Mouse (Mus musculus): ENCODE results near the gene Zfp787. TPM values are rescaled to one million over a fixed set of nuclear protein-coding genes. Genes with fewer than 3 reads are reported as not detected.
"Not testable (repeated sequence)": the region's sequence is repeated elsewhere in the genome, so short reads cannot be mapped to it uniquely, and the experiment has no call there.

Zfp787 gene
- polyA plus RNA-seq, 1 experiment from 2014 or later, result 27.6 TPM

DNA sequence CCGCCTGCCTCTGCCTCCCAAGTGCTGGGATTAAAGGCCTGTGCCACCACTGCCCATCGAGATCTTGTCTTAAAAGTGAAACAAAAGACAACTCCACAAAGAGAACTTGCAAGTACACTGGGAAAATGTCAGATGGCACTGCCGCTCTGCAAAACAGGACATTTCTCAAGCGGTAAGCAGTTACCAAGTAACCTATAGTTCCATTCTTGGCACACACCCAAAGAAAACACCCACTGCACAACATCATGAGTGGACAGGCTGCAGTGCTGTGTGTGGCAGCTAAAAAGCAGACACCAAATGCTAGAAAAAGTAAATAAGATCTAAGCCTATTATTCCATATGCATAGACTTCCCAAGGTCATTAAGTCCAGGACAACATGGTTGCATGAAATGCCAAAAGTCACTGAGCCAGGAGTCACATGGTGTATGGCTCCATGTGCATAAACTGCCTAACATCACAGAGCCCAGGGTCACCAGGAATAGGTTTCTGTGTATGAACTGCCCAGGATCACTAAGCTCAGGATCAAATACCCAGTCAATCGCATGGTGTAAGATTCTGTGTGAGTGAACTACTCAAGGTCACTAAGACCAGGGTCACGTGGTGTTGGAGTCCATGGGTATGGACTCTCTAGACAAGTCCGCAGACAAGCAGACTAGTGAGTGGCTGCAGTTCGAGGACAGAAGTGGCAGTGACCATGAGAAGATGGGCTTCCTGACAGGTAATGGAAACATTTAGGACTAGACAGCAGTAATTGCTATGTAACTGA, 10.2 kb downstream of the Zfp787 start:
- H3K9me3 ChIP-seq, result no peaks in the 10 kb centered on the region
- no peak overlapping the region for H3K4me2 ChIP-seq (replicated peaks)
- 91% methylated on average over 8 of the region's 8 CpGs for WGBS
- H3K4me3 ChIP-seq (replicated peaks), result no peak overlapping the region
- H3K36me3 ChIP-seq, result peaks cover 13% of the 10 kb centered on the region
- no peak; the same call in 1 of the 2 replicates for ATAC-seq
- no peak overlapping the region for H3K27ac ChIP-seq
- H3K4me1 ChIP-seq (replicated peaks), result peaks cover 21% of the 10 kb centered on the region
- no peaks in the 10 kb centered on the region for H3K27me3 ChIP-seq
- no peak overlapping the region for H3K9ac ChIP-seq (replicated peaks)

DNA sequence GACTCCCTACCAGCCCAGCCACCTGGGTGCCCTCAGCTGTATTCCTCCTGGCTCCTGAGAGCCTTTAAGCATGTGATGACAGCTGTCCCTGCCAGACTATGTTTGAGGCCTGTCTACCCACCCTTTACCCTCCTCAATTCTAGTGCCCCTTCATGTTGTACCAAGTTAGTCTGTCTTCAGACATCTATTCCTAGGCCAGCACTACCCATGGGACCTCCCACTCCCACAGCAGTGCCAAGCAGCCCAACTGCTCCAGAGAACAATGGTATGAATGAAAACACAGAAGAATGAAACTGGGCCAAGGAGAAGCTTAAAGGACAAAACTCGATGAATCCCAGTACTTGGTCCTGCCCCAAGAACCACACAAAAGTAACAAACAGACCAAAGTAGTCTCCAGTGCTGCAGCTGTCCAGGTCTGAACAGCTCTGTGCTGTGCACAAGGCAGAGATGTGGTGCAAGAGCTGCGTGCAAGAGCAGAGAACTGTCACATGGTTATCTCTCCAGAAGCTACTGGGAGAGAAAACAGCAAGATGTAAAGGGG, 11.7 kb downstream of the Zfp787 start:
- Histone ChIP-seq H3K9ac (replicated peaks) (no peak overlapping the region), H3K27me3 (no peaks in the 10 kb centered on the region), H3K36me3 (peaks cover 19% of the 10 kb centered on the region), H3K27ac (no peak overlapping the region), H3K4me3 (replicated peaks) (no peak overlapping the region), H3K9me3 (no peaks in the 10 kb centered on the region), H3K4me2 (replicated peaks) (no peak overlapping the region), H3K4me1 (replicated peaks) (peaks cover 19% of the 10 kb centered on the region)
- peak; percentile 32; the same call in 1 of the 2 replicates for ATAC-seq
- 81% methylated on average over 2 of the region's 2 CpGs for WGBS

DNA sequence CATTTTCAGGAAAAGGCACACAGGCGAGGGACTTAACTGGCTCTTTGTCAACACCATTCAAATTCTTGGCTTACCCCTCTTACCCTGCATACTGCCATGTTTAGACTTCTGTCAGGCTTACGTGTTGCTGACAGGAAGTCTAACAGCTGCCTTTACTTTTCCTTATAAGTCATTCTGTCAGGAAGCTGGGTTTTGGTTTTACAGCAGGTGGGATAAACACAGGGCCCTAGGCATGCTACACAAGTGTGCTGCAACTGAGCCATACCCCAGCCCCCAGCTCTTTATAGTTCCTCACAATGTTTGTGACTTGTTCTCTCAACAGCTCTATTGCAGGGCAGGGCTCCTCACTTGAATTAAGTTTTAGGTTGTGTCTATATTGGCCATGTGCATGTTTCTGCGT, 16.5 kb downstream of the Zfp787 start:
- no peak for ATAC-seq
- Histone ChIP-seq H3K4me1 (replicated peaks) (0 out of 2 replicates have a peak, but pooled peaks cover 5% of the 10 kb centered on the region), H3K9me3 (no peaks in the 10 kb centered on the region), H3K27me3 (no peaks in the 10 kb centered on the region), H3K4me2 (replicated peaks) (no peak overlapping the region), H3K27ac (no peak overlapping the region), H3K9ac (replicated peaks) (no peak overlapping the region), H3K36me3 (peaks cover 38% of the 10 kb centered on the region), H3K4me3 (replicated peaks) (no peak overlapping the region)
- WGBS, result 86% methylated on average over 3 of the region's 3 CpGs

DNA sequence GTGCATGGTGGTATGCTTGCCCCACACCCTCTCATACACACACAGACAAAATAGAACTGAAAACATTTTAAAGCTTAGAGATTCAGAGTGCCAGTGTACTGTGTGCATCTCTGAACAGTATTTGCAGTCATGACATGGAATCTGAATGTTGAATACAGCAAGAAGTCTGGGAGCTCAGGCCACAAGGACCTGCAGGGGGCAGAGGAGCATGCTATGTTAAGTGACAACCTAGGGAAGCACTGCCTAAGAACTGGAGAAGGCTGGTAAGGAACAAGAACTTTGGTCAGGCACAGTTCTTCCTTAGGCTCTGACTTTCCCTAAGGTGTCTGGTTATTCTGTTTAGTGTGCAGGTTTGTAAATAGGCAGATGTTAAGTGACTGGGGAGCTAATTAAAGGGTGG, 19.3 kb downstream of the Zfp787 start:
- ATAC-seq, result no peak
- Histone ChIP-seq H3K36me3 (peaks cover 57% of the 10 kb centered on the region), H3K27me3 (no peaks in the 10 kb centered on the region), H3K27ac (no peak overlapping the region), H3K9ac (replicated peaks) (no peak overlapping the region), H3K4me1 (replicated peaks) (no peaks in the 10 kb centered on the region), H3K4me3 (replicated peaks) (no peak overlapping the region), H3K4me2 (replicated peaks) (no peak overlapping the region), H3K9me3 (0 out of 2 replicates have a peak, but pooled peaks cover 4% of the 10 kb centered on the region)

DNA sequence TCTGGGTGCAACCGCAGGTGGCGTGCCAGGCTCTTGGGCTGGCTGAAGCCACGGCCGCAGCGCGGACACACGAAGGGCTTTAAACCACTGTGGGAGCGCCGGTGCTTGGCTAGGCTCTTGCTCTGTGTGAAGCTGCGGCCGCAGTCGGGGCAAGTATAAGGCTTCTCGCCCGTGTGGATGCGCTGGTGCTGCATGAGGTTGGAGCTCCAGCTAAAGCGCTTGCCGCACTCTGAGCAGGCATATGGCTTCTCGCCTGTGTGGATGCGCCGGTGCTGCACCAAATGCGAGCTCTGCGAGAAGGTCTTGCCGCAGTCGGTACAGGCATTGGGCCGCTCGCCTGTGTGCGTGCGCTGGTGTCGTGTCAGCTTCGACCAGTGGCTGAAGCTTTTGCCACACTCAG, 23.2 kb downstream of the Zfp787 start:
- ATAC-seq, result no peak
- Histone ChIP-seq H3K4me2 (replicated peaks) (no peak overlapping the region), H3K4me1 (replicated peaks) (no peaks in the 10 kb centered on the region), H3K27ac (no peak overlapping the region), H3K36me3 (peaks cover 45% of the 10 kb centered on the region), H3K9me3 (0 out of 2 replicates have a peak, but pooled peaks cover 4% of the 10 kb centered on the region), H3K27me3 (no peaks in the 10 kb centered on the region), H3K4me3 (replicated peaks) (no peak overlapping the region), H3K9ac (replicated peaks) (no peak overlapping the region)
- WGBS, result 82% methylated on average over 30 of the region's 30 CpGs

DNA sequence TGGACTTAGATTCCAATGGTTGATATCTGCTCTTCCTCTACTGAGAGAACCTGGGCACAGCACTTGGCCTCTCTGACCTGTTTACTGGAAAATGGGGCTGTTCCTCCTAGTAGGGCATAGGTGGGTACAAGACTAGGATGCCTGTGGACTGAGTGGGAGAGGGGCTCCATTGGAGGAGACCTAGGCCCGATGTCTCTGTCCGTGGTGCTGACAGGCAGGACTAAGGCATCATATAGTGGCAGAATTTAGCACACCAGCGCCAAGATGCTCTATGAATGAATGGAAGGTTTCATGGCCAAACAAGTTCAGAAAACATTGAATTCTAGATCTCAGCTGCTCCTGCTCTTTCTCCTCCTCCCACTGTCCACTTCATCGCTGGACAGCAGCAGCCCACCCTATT, 25.5 kb downstream of the Zfp787 start:
- Histone ChIP-seq H3K9ac (replicated peaks) (no peak overlapping the region), H3K36me3 (peaks cover 33% of the 10 kb centered on the region), H3K27ac (no peak overlapping the region), H3K4me1 (replicated peaks) (0 out of 2 replicates have a peak, but pooled peaks cover 2% of the 10 kb centered on the region), H3K4me3 (replicated peaks) (no peak overlapping the region), H3K9me3 (0 out of 2 replicates have a peak, but pooled peaks cover 4% of the 10 kb centered on the region), H3K27me3 (no peaks in the 10 kb centered on the region), H3K4me2 (replicated peaks) (no peak overlapping the region)
- WGBS, result 59% methylated on average over 4 of the region's 4 CpGs
- ATAC-seq, result no peak

DNA sequence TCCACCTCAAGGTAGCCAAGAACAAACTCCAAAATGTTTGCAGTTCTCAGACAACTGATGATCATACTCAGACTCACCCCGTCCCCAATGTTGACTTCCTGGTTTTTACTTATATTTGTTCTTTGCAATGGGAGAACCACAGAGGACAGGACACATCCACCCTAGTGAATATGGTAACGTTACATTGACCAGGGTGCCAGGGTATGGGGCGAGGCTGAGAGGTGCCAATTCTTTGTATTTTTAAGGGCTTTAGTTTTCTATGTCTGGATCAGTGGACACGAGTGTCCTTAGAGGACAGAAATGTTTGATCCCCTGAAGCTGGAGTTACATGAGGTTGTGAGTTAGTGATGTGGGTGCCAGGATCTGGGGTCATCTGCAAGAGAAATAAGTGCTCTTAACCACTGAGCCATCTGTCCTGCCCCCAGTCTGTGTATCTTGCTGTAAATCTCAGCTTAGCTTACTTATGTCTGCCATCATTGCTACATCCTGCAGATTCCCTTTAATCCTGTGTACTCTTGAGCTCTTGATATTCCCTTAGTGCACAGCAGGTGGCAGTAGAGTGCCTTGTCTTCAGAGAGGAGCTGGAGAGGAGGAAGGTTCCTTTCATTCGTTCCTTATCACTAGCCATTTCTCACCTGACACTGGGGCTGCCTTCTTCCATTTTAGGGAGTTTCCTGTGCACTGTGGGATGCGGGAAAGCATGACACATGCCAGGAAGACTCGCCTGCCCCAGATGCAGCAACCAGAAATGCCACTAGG, 28.9 kb downstream of the Zfp787 start:
- ATAC-seq, result peak; percentile 66

DNA sequence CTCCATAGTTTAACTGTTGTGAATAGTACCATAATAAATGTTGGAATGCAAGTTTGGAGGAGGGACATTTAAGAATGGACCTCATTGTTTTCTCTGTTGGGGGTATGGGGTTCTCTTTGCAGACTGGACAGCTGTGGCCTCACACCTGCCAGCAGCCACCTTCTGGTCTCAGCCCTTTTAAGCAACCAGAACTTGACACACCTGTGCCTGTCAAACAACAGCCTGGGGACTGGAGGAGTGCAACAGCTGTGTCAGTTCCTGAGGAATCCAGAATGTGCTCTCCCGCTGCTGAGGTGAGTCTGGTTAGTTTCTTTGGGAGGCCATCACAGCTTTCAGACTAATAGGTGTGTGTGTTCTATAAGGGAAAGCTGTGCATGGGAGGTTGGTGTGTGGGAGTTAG, 34.7 kb downstream of the Zfp787 start:
- H3K4me3 ChIP-seq (replicated peaks); H3K4me1 ChIP-seq (replicated peaks); H3K27ac ChIP-seq; H3K36me3 ChIP-seq; H3K9ac ChIP-seq (replicated peaks); H3K4me2 ChIP-seq (replicated peaks); H3K27me3 ChIP-seq; ATAC-seq; H3K9me3 ChIP-seq: not testable (repeated sequence)
- WGBS, result 87% methylated on average over 1 of the region's 1 CpGs

More for the DNA sequence above, 28.9 kb downstream of the Zfp787 start:
- Histone ChIP-seq H3K36me3 (peaks cover 9% of the 10 kb centered on the region), H3K27ac (peak overlapping the region; percentile 53; the same call in 1 of the 2 replicates), H3K9ac (replicated peaks) (peak overlapping the region; percentile 41; the same call in 1 of the 2 replicates), H3K4me1 (replicated peaks) (0 out of 2 replicates have a peak, but pooled peaks cover 2% of the 10 kb centered on the region), H3K4me3 (replicated peaks) (no peak overlapping the region), H3K27me3 (no peaks in the 10 kb centered on the region), H3K9me3 (no peaks in the 10 kb centered on the region), H3K4me2 (replicated peaks) (no peak overlapping the region)
- 39% methylated on average over 7 of the region's 7 CpGs for WGBS

DNA sequence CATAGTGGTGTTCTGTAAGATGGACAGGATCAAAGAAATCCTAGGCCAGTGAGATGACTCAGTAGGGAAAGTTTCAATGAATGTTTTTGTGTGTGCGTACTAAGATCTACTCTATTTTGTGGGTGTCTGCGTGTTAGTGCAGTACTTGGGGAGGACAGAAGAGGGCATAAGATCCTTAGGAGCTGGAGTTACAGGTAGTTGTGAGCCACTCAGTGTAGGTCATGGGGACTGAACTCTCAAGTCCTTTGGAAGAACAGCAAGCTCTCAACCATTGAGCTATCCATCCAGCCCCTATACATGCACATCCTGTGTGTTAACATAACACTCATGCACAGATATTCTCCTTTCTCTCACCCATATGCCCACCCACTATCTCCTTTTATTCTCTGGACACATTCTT, 35.7 kb downstream of the Zfp787 start:
- WGBS, result 84% methylated on average over 2 of the region's 2 CpGs
- not testable (repeated sequence) for H3K27me3 ChIP-seq; ATAC-seq; H3K9ac ChIP-seq (replicated peaks); H3K4me1 ChIP-seq (replicated peaks); H3K36me3 ChIP-seq; H3K4me3 ChIP-seq (replicated peaks); H3K27ac ChIP-seq; H3K4me2 ChIP-seq (replicated peaks); H3K9me3 ChIP-seq

DNA sequence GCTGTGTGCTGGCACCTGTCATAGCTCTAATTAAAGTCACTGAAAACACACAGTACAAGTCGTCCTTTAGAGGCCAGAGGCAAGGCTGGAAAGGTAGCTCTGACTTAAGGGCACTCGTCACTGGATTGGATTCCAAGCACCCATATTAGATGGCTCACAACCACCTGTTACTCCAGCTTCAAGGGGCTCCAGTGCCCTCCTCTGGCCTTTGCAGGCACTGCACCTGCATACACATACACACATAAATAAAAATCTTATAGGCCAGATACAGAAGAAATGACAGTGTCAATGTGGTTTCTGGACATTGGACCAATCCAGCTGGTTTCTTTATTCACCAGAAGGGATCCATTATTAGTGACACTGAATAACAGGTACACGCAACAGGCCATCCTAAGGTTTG, 36.3 kb downstream of the Zfp787 start:
- H3K4me2 ChIP-seq (replicated peaks), result no peak overlapping the region
- ATAC-seq, result no peak
- WGBS, result 80% methylated on average over 3 of the region's 3 CpGs

More for the DNA sequence above, 36.3 kb downstream of the Zfp787 start:
- H3K4me3 ChIP-seq (replicated peaks), result no peak overlapping the region
- no peaks in the 10 kb centered on the region; the same call in 1 of the 2 replicates for H3K9me3 ChIP-seq
- H3K4me1 ChIP-seq (replicated peaks), result no peaks in the 10 kb centered on the region
- no peak overlapping the region for H3K27ac ChIP-seq
- no peaks in the 10 kb centered on the region for H3K27me3 ChIP-seq
- H3K9ac ChIP-seq (replicated peaks), result no peak overlapping the region
- H3K36me3 ChIP-seq, result no peaks in the 10 kb centered on the region

Measured in midbrain, embryonic 13.5 days (tissue).